Mouse (Mus musculus) hindbrain, embryonic 10.5 days (tissue): ENCODE measurements around the gene Cand2. TPM values are rescaled to one million over a fixed set of nuclear protein-coding genes. Genes with fewer than 3 reads are reported as not detected.

Source experiments
- DNase-seq: peaks from one replicate; pipeline ENCODE4 v3.0.0-alpha.2; 2017; ENCODE audit warnings: low spot score
- H3K27ac ChIP-seq: fragments of 300-500 bp; sonication (generic); 2 replicates; pipeline ENCODE4 v1.5.1; 2016; ENCODE audit warnings: mild to moderate bottlenecking, moderate library complexity
- H3K27me3 ChIP-seq: fragments of 300-500 bp; sonication (generic); 2 replicates; pipeline ENCODE4 v1.6.1; 2016; ENCODE audit warnings: mild to moderate bottlenecking; ENCODE audit not compliant: poor library complexity, insufficient read depth, severe bottlenecking
- H3K36me3 ChIP-seq: fragments of 300-500 bp; sonication (generic); 2 replicates; pipeline ENCODE4 v1.6.1; 2016; ENCODE audit warnings: mild to moderate bottlenecking, moderate library complexity
- H3K4me1 ChIP-seq: fragments of 300-500 bp; sonication (generic); replicated peaks from 2 replicates; pipeline ENCODE4 v1.6.1; 2016; ENCODE audit warnings: mild to moderate bottlenecking
- H3K4me3 ChIP-seq: fragments of 300-500 bp; sonication (generic); 2 replicates; pipeline ENCODE4 v1.5.1; 2016; ENCODE audit warnings: mild to moderate bottlenecking, moderate library complexity
- H3K9me3 ChIP-seq: fragments of 300-500 bp; sonication (generic); 2 replicates; pipeline ENCODE4 v1.6.1; 2016; ENCODE audit warnings: mild to moderate bottlenecking, moderate library complexity
- WGBS: fragments of 180-500 bp; shearing (Covaris S2); methylation state at CpG from one replicate; pipeline ENCODE4 v1.1.7; 2016; 5-methylcytosine and 5-hydroxymethylcytosine counted together
- polyA plus RNA-seq: library from polyadenylated mRNA; unstranded; fragments of >200 nt; fragmentation: Nextera tagmentation; extraction: Ambion mirVana; gene quantifications from 2 replicates; pipeline ENCODE4 v1.2.1, GENCODE M21; 2016

Cand2 gene
- polyA plus RNA-seq, 1 experiment from 2014 or later = 51.1 TPM

GRCm38 (mm10) chr6:115848598-115849304 is 74.4 kb downstream of the Cand2 start:
- Histone ChIP-seq H3K27ac (no peak overlapping the region), H3K4me1 (peaks cover 15% of the 10 kb centered on the region), H3K4me3 (no peak overlapping the region), H3K27me3 (no peaks in the 10 kb centered on the region), H3K36me3 (peaks cover 57% of the 10 kb centered on the region), H3K9me3 (no peaks in the 10 kb centered on the region)
- 93% methylated on average over 10 of the region's 10 CpGs for WGBS
- no peak for DNase-seq

- 5% methylated on average over 20 of the region's 20 CpGs for WGBS
- Histone ChIP-seq H3K36me3 (peaks cover 29% of the 10 kb centered on the region), H3K4me3 (peak overlapping the region; percentile 75), H3K27me3 (no peaks in the 10 kb centered on the region), H3K4me1 (peaks cover 23% of the 10 kb centered on the region), H3K9me3 (no peaks in the 10 kb centered on the region), H3K27ac (peak overlapping the region; percentile 91)
- no peak for DNase-seq
Measured at GRCm38 (mm10) chr6:115852446-115853090, 78.2 kb downstream of the Cand2 start.

- Histone ChIP-seq H3K9me3 (no peaks in the 10 kb centered on the region), H3K4me3 (peak within 1 kb of the TSS; percentile 75), H3K4me1 (peaks cover 23% of the 10 kb centered on the region), H3K36me3 (peaks cover 25% of the 10 kb centered on the region), H3K27me3 (no peaks in the 10 kb centered on the region), H3K27ac (peak within 1 kb of the TSS; percentile 91)
- peak; percentile 99 for DNase-seq
- under 1% methylated on average over 51 of the region's 51 CpGs for WGBS
Measured at GRCm38 (mm10) chr6:115853091-115853813, 78.9 kb downstream of the Cand2 start, which contains the start of the genes Mbd4 and Ift122. Mbd4 (minus strand) TSS chr6:115853371. Ift122 (plus strand) TSS chr6:115853470.

GRCm38 (mm10) chr6:115853985-115854384 is 79.6 kb downstream of the Cand2 start:
- Histone ChIP-seq H3K9me3 (no peaks in the 10 kb centered on the region), H3K27ac (peak overlapping the region; percentile 91), H3K27me3 (no peaks in the 10 kb centered on the region), H3K4me1 (peaks cover 23% of the 10 kb centered on the region), H3K4me3 (peak overlapping the region; percentile 75), H3K36me3 (peaks cover 17% of the 10 kb centered on the region)
- 49% methylated on average over 7 of the region's 7 CpGs for WGBS
- DNase-seq = no peak

- DNase-seq = no peak
Measured at GRCm38 (mm10) chr6:115854432-115854831, 80.1 kb downstream of the Cand2 start.

More at GRCm38 (mm10) chr6:115854432-115854831, 80.1 kb downstream of the Cand2 start:
- H3K27ac ChIP-seq = no peak overlapping the region
- WGBS = 66% methylated on average over 2 of the region's 2 CpGs
- H3K4me3 ChIP-seq = peak overlapping the region; percentile 75
- no peaks in the 10 kb centered on the region for H3K9me3 ChIP-seq
- H3K36me3 ChIP-seq = peaks cover 13% of the 10 kb centered on the region
- H3K27me3 ChIP-seq = no peaks in the 10 kb centered on the region
- H3K4me1 ChIP-seq = peaks cover 23% of the 10 kb centered on the region

Other genes with a start within 250 kb of the Cand2 start
- 32.7 and 34.6 TPM in 2 replicates for gene Tsen2, start 229.9 kb upstream of the Cand2 start, polyA plus RNA-seq
- 0.13 and 0.16 TPM in 2 replicates for gene Mkrn2os, start 182.0 kb upstream of the Cand2 start, polyA plus RNA-seq
- 25.0 and 28.5 TPM in 2 replicates for gene Mkrn2, start 172.6 kb upstream of the Cand2 start, polyA plus RNA-seq
- 116 and 135 TPM in 2 replicates for gene Raf1, start 97.9 kb upstream of the Cand2 start, polyA plus RNA-seq
- gene Tmem40, start 12.1 kb upstream of the Cand2 start, polyA plus RNA-seq = 2.2 and 3.2 TPM in 2 replicates
- 1,744 and 1,823 TPM in 2 replicates for gene Rpl32, start 34.2 kb downstream of the Cand2 start, polyA plus RNA-seq
- 1.6 and 2.3 TPM in 2 replicates for gene Efcab12, start 63.9 kb downstream of the Cand2 start, polyA plus RNA-seq
- 24.6 and 31.7 TPM in 2 replicates for gene Mbd4, start 78.8 kb downstream of the Cand2 start, polyA plus RNA-seq
- 28.8 and 30.6 TPM in 2 replicates for gene Ift122, start 78.9 kb downstream of the Cand2 start, polyA plus RNA-seq
- 0.20 and 0.37 TPM in 2 replicates for gene Rho, start 157.2 kb downstream of the Cand2 start, polyA plus RNA-seq
- not detected in 2 replicates for gene H1foo, start 170.4 kb downstream of the Cand2 start, polyA plus RNA-seq
- gene Plxnd1, start 220.5 kb downstream of the Cand2 start, polyA plus RNA-seq = 24.6 and 28.5 TPM in 2 replicates